Mouse (Mus musculus) kidney, embryonic 14.5 days (tissue): ENCODE data around the gene Lao1. TPM values are rescaled to one million over a fixed set of nuclear protein-coding genes. Genes with fewer than 3 reads are reported as not detected.

Experiments used
- ATAC-seq: fragments of 200-750 bp; cut with Nextera tagmentation; 2 replicates; pipeline ENCODE4 v1.8.0; 2017; ENCODE audit warnings: moderate number of reproducible peaks, mild to moderate bottlenecking, moderate TSS enrichment, moderate library complexity; ENCODE audit not compliant: low FRiP score, low TSS enrichment
- H3K27ac ChIP-seq: fragments of 300-500 bp; sonication (generic); 2 replicates; pipeline ENCODE4 v1.5.1; 2014; ENCODE audit warnings: low read depth, mild to moderate bottlenecking, low read length, moderate library complexity, mixed read lengths
- H3K27me3 ChIP-seq: fragments of 300-500 bp; sonication (generic); 2 replicates; pipeline ENCODE4 v1.6.1; 2014; ENCODE audit warnings: mild to moderate bottlenecking, low read length; ENCODE audit not compliant: control insufficient read depth, insufficient read depth
- H3K36me3 ChIP-seq: fragments of 300-500 bp; sonication (generic); 2 replicates; pipeline ENCODE4 v1.6.1; 2014; ENCODE audit warnings: low read length, mixed read lengths; ENCODE audit not compliant: control insufficient read depth, insufficient read depth
- H3K4me1 ChIP-seq: fragments of 300-500 bp; sonication (generic); 2 replicates; pipeline ENCODE4 v1.6.1; 2014; ENCODE audit warnings: low read length, mixed read lengths; ENCODE audit not compliant: control insufficient read depth, insufficient read depth
- H3K4me2 ChIP-seq: fragments of 300-500 bp; sonication (generic); replicated peaks from 2 replicates; pipeline ENCODE4 v1.6.1; 2014; ENCODE audit warnings: low read depth, mild to moderate bottlenecking, low read length
- H3K4me3 ChIP-seq: fragments of 300-500 bp; sonication (generic); 2 replicates; pipeline ENCODE4 v1.5.1; 2014; ENCODE audit warnings: mild to moderate bottlenecking, low read length
- H3K9ac ChIP-seq: fragments of 300-500 bp; sonication (generic); 2 replicates; pipeline ENCODE4 v1.6.1; 2014; ENCODE audit warnings: low read depth, mild to moderate bottlenecking, low read length, moderate library complexity
- H3K9me3 ChIP-seq: fragments of 300-500 bp; sonication (generic); 2 replicates; pipeline ENCODE4 v1.6.1; 2016; ENCODE audit warnings: low read length; ENCODE audit not compliant: control insufficient read depth
- WGBS: fragments of 180-500 bp; shearing (Covaris S2); extraction: QIAGEN DNeasy Blood & Tissue Kit; methylation state at CpG from one replicate; pipeline ENCODE4 v1.1.7; 2014; 5-methylcytosine and 5-hydroxymethylcytosine counted together
- polyA plus RNA-seq: library from polyadenylated mRNA; unstranded; fragments of >200 nt; fragmentation: Nextera tagmentation; extraction: Ambion mirVana; gene quantifications from 2 replicates; pipeline ENCODE4 v1.2.1, GENCODE M21; 2014

The Lao1 gene
- polyA plus RNA-seq, 1 experiment from 2014 or later, result not detected

DNA sequence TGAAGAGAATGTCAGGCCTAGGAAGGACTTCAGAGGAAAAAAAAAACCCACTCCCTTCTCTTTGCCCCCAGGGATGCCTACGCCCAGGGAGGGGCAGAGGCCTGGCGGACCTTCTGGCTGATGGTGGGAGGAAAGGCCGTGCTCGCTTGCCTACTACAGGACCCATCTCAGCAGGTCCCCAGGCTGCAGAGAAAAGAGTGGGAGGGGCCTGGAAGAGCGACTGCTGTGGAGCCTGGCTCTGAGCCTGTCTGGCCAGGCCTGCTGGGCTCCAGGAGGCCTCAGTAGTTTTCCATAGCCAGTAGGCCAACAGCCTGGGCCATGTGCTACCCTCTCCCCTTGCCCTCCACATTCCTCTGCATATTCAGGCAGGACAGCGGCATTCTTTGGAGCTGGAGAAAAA is 47.1 kb downstream of the Lao1 start:
- Histone ChIP-seq H3K27me3 (no peaks in the 10 kb centered on the region), H3K9me3 (no peaks in the 10 kb centered on the region), H3K9ac (no peak overlapping the region), H3K36me3 (no peaks in the 10 kb centered on the region), H3K4me2 (no peak overlapping the region), H3K4me3 (no peak overlapping the region), H3K4me1 (no peaks in the 10 kb centered on the region), H3K27ac (no peak overlapping the region)
- no peak for ATAC-seq
- WGBS, result 42% methylated on average over 6 of the region's 6 CpGs

DNA sequence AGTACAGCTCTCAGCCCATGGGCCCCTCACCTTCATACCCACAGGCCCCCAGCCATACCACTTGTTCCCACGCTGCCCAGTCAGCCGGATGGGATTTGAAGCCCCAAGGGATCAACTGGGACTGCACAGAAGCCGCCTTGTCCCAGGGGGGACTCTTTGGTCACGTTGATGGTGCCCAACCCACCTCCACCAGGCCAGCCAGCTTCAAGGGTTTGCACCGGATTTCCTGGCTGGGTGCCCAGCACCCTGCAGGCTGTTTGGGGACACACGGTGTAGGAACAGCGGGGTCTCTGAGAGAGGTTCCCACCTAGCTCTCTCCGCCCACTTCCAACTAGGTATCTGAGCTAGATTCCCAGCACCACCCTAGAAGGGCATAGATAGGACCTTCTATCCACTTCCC is 48.4 kb downstream of the Lao1 start:
- H3K27me3 ChIP-seq, result no peaks in the 10 kb centered on the region
- H3K4me1 ChIP-seq, result no peaks in the 10 kb centered on the region
- H3K4me2 ChIP-seq, result no peak overlapping the region
- ATAC-seq, result no peak
- no peak overlapping the region for H3K4me3 ChIP-seq
- no peaks in the 10 kb centered on the region for H3K36me3 ChIP-seq
- H3K9ac ChIP-seq, result no peak overlapping the region
- no peak overlapping the region for H3K27ac ChIP-seq
- WGBS, result 83% methylated on average over 8 of the region's 8 CpGs
- H3K9me3 ChIP-seq, result no peaks in the 10 kb centered on the region

- no peaks in the 10 kb centered on the region for H3K9me3 ChIP-seq
- no peaks in the 10 kb centered on the region for H3K36me3 ChIP-seq
- no peak for ATAC-seq
- H3K4me1 ChIP-seq, result no peaks in the 10 kb centered on the region
- H3K4me2 ChIP-seq, result no peak overlapping the region
- H3K27ac ChIP-seq, result no peak overlapping the region
- no peak overlapping the region for H3K4me3 ChIP-seq
- no peaks in the 10 kb centered on the region for H3K27me3 ChIP-seq
- H3K9ac ChIP-seq, result no peak overlapping the region
- 62% methylated on average over 10 of the region's 10 CpGs for WGBS
These were observed 49.8 kb downstream of the Lao1 start for GRCm38 (mm10) chr4:119011050-119011680.

- Histone ChIP-seq H3K4me3 (no peak overlapping the region), H3K36me3 (no peaks in the 10 kb centered on the region), H3K9me3 (no peaks in the 10 kb centered on the region), H3K27me3 (no peaks in the 10 kb centered on the region), H3K9ac (no peak overlapping the region), H3K4me1 (no peaks in the 10 kb centered on the region), H3K27ac (no peak overlapping the region), H3K4me2 (no peak overlapping the region)
- ATAC-seq, result no peak
- 89% methylated on average over 5 of the region's 5 CpGs for WGBS
These were observed 51.7 kb downstream of the Lao1 start for GRCm38 (mm10) chr4:119013031-119013430.

DNA sequence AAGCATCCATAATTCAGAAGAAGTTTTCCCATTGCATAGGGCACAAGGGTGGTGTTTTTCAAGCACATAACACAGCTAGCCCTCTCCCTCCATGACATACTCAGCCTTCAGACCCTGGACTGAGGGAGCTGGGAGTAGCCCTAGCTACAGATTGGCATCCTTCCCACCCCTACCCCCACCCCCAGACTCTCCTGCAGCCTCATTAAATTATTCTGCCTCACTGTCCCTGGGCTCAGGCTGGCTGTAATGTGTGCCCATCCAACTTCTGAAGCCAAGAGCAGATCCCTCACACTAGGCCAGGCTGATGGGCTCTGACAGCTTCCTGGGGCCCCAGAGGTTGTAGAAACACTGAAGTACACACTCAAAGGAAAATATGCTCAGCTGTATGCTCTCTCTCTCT is 53.6 kb downstream of the Lao1 start:
- no peak for ATAC-seq
- H3K4me2 ChIP-seq, result no peak overlapping the region
- H3K27me3 ChIP-seq, result no peaks in the 10 kb centered on the region
- H3K9me3 ChIP-seq, result no peaks in the 10 kb centered on the region
- no peak overlapping the region for H3K9ac ChIP-seq
- no peak overlapping the region for H3K4me3 ChIP-seq
- H3K27ac ChIP-seq, result no peak overlapping the region
- H3K4me1 ChIP-seq, result peaks cover 11% of the 10 kb centered on the region; the same call in 1 of the 2 replicates
- H3K36me3 ChIP-seq, result no peaks in the 10 kb centered on the region

DNA sequence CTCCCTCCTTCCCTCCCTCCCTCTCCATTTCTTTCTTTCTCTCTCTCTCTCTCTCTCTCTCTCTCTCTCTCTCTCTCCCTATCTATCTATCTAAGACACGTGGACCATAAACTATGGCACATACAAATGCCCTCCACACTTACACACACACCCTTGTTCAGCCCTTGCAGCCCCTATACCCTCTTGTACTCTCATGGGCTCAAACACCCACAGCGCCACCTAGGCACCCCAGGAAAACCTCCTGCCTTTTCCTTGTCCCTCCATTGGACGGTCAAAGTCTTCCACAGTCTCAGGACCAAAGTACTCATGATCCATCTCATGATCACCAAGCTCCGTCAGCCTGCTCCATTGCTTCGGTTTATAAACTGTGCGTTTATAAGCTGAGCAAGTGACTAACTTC is 54.2 kb downstream of the Lao1 start:
- H3K27me3 ChIP-seq, result no peaks in the 10 kb centered on the region
- ATAC-seq, result no peak
- no peaks in the 10 kb centered on the region for H3K36me3 ChIP-seq
- peaks cover 11% of the 10 kb centered on the region; the same call in 1 of the 2 replicates for H3K4me1 ChIP-seq
- H3K4me3 ChIP-seq, result no peak overlapping the region
- H3K27ac ChIP-seq, result no peak overlapping the region
- H3K4me2 ChIP-seq, result no peak overlapping the region
- no peak overlapping the region for H3K9ac ChIP-seq
- 60% methylated on average over 6 of the region's 6 CpGs for WGBS
- H3K9me3 ChIP-seq, result no peaks in the 10 kb centered on the region

- WGBS, result 93% methylated on average over 5 of the region's 5 CpGs
- Histone ChIP-seq H3K27ac (no peak overlapping the region), H3K4me1 (peaks cover 11% of the 10 kb centered on the region; the same call in 1 of the 2 replicates), H3K36me3 (no peaks in the 10 kb centered on the region), H3K9me3 (no peaks in the 10 kb centered on the region), H3K4me2 (no peak overlapping the region), H3K9ac (no peak overlapping the region), H3K27me3 (no peaks in the 10 kb centered on the region), H3K4me3 (no peak overlapping the region)
- ATAC-seq, result no peak
These were observed 55.7 kb downstream of the Lao1 start for GRCm38 (mm10) chr4:119017078-119017477.

Other genes starting within 250 kb of the Lao1 start
- gene Olfr1340, start 241.4 kb upstream of the Lao1 start, polyA plus RNA-seq, result not detected in 2 replicates
- not detected in 2 replicates for gene Olfr1339, start 229.4 kb upstream of the Lao1 start, polyA plus RNA-seq
- gene Olfr1338, start 202.8 kb upstream of the Lao1 start, polyA plus RNA-seq, result not detected in 2 replicates
- gene Olfr1337, start 179.0 kb upstream of the Lao1 start, polyA plus RNA-seq, result not detected in 2 replicates
- not detected in 2 replicates for gene Olfr1335, start 151.6 kb upstream of the Lao1 start, polyA plus RNA-seq
- not detected in 2 replicates for gene Olfr1333, start 125.3 kb upstream of the Lao1 start, polyA plus RNA-seq
- gene Olfr1331, start 96.9 kb upstream of the Lao1 start, polyA plus RNA-seq, result not detected in 2 replicates
- gene Olfr1330, start 73.0 kb upstream of the Lao1 start, polyA plus RNA-seq, result not detected in 2 replicates
- gene Olfr1329, start 44.1 kb upstream of the Lao1 start, polyA plus RNA-seq, result not detected in 2 replicates
- not detected in 2 replicates for gene Olfr1328, start 23.0 kb upstream of the Lao1 start, polyA plus RNA-seq
- 53.6 and 74.1 TPM in 2 replicates for gene Slc2a1, start 147.1 kb downstream of the Lao1 start, polyA plus RNA-seq
- 10.2 and 11.0 TPM in 2 replicates for gene Zfp691, start 212.6 kb downstream of the Lao1 start, polyA plus RNA-seq
- gene Ermap, start 228.4 kb downstream of the Lao1 start, polyA plus RNA-seq, result 0.49 and 1.3 TPM in 2 replicates
- gene Svbp, start 233.7 kb downstream of the Lao1 start, polyA plus RNA-seq, result 131 and 180 TPM in 2 replicates